Mouse (Mus musculus): ENCODE measurements at regions not wholly inside any gene's neighbourhood (a gene's known extent, or its start where the extent isn't known, plus 50 kb on each side); places are given as distances from the start of the nearest gene placed in this dataset.

GRCm38 (mm10) chr10:21672171-21672570 is 79.2 kb downstream of the 1700020N01Rik start:
- no peak for ATAC-seq (replicated peaks; ENCODE audit: low read depth, poor library complexity, severe bottlenecking)

- ATAC-seq (replicated peaks; ENCODE audit: low read depth, poor library complexity, severe bottlenecking) = no peak
Measured at GRCm38 (mm10) chr10:21672666-21673065, 79.7 kb downstream of the 1700020N01Rik start.

- ATAC-seq (replicated peaks; ENCODE audit: low read depth, poor library complexity, severe bottlenecking) = no peak
Measured at GRCm38 (mm10) chr10:21673831-21674230, 80.9 kb downstream of the 1700020N01Rik start.

- no peak for ATAC-seq (replicated peaks; ENCODE audit: low read depth, poor library complexity, severe bottlenecking)
Measured at GRCm38 (mm10) chr10:21675786-21676185, 82.8 kb downstream of the 1700020N01Rik start.

GRCm38 (mm10) chr10:21677911-21678310 is 85.0 kb downstream of the 1700020N01Rik start:
- ATAC-seq (replicated peaks; ENCODE audit: low read depth, poor library complexity, severe bottlenecking) = no peak

- ATAC-seq (replicated peaks; ENCODE audit: low read depth, poor library complexity, severe bottlenecking) = no peak
Measured at GRCm38 (mm10) chr10:21678372-21678771, 85.4 kb downstream of the 1700020N01Rik start.

GRCm38 (mm10) chr10:21678811-21679451 is 86.0 kb downstream of the 1700020N01Rik start:
- no peak for ATAC-seq (replicated peaks; ENCODE audit: low read depth, poor library complexity, severe bottlenecking)

GRCm38 (mm10) chr10:21680789-21681188 is 87.8 kb downstream of the 1700020N01Rik start:
- ATAC-seq (replicated peaks; ENCODE audit: low read depth, poor library complexity, severe bottlenecking) = no peak

GRCm38 (mm10) chr10:21684286-21685013 is 91.5 kb downstream of the 1700020N01Rik start:
- no peak for ATAC-seq (replicated peaks; ENCODE audit: low read depth, poor library complexity, severe bottlenecking)

- ATAC-seq (replicated peaks; ENCODE audit: low read depth, poor library complexity, severe bottlenecking) = peak; percentile 62
Measured at GRCm38 (mm10) chr10:21685122-21685798, 92.3 kb downstream of the 1700020N01Rik start.

GRCm38 (mm10) chr10:21686060-21686459 is 93.1 kb downstream of the 1700020N01Rik start:
- no peak for ATAC-seq (replicated peaks; ENCODE audit: low read depth, poor library complexity, severe bottlenecking)

- no peak for ATAC-seq (replicated peaks; ENCODE audit: low read depth, poor library complexity, severe bottlenecking)
Measured at GRCm38 (mm10) chr10:21687484-21687883, 94.5 kb downstream of the 1700020N01Rik start.

- ATAC-seq (replicated peaks; ENCODE audit: low read depth, poor library complexity, severe bottlenecking) = no peak
Measured at GRCm38 (mm10) chr10:21688513-21688912, 95.6 kb downstream of the 1700020N01Rik start.

- peak; percentile 59 for ATAC-seq (replicated peaks; ENCODE audit: low read depth, poor library complexity, severe bottlenecking)
Measured at GRCm38 (mm10) chr10:21689847-21690269, 96.9 kb downstream of the 1700020N01Rik start.

- ATAC-seq (replicated peaks; ENCODE audit: low read depth, poor library complexity, severe bottlenecking) = no peak
Measured at GRCm38 (mm10) chr10:21695185-21695584, 102.2 kb downstream of the 1700020N01Rik start.

- ATAC-seq (replicated peaks; ENCODE audit: low read depth, poor library complexity, severe bottlenecking) = no peak
Measured at GRCm38 (mm10) chr10:21696671-21697070, 103.7 kb downstream of the 1700020N01Rik start.

GRCm38 (mm10) chr10:21701580-21701979 is 108.6 kb downstream of the 1700020N01Rik start:
- no peak for ATAC-seq (replicated peaks; ENCODE audit: low read depth, poor library complexity, severe bottlenecking)

GRCm38 (mm10) chr10:21702134-21702533 is 109.2 kb downstream of the 1700020N01Rik start:
- no peak for ATAC-seq (replicated peaks; ENCODE audit: low read depth, poor library complexity, severe bottlenecking)

GRCm38 (mm10) chr10:21711866-21712265 is 118.9 kb downstream of the 1700020N01Rik start:
- ATAC-seq (replicated peaks; ENCODE audit: low read depth, poor library complexity, severe bottlenecking) = no peak

GRCm38 (mm10) chr10:21712828-21713227 is 119.9 kb downstream of the 1700020N01Rik start:
- ATAC-seq (replicated peaks; ENCODE audit: low read depth, poor library complexity, severe bottlenecking) = no peak

GRCm38 (mm10) chr10:21715436-21715835 is 122.5 kb downstream of the 1700020N01Rik start:
- ATAC-seq (replicated peaks; ENCODE audit: low read depth, poor library complexity, severe bottlenecking) = no peak

Measured in common myeloid progenitor, adult 5-6 weeks (primary cell).